Mouse (Mus musculus): Measurements from ENCODE around the gene Tmsb15b1. TPM values are rescaled to one million over a fixed set of nuclear protein-coding genes. Genes with fewer than 3 reads are reported as not detected.

Gene Tmsb15b1
- polyA plus RNA-seq (2017; shearing (Covaris generic)), result 10 to 100 TPM; 11.7 to 17.6 TPM

GRCm38 (mm10) chrX:136976424-136977084 is at the start of gene Tmsb15b1, which contains the start of gene Tmsb15l:
Tmsb15b1 (minus strand) TSS chrX:136976874.
Tmsb15l (minus strand) TSS chrX:136976869.

GRCm38 (mm10) chrX:136992978-136993547 is 16.4 kb upstream of the Tmsb15b1 start, which contains the start of gene Zcchc18:
Zcchc18 (plus strand) TSS chrX:136993155.

GRCm38 (mm10) chrX:136975397-136975796 is 1.3 kb downstream of the Tmsb15b1 start, which contains the start of gene Tmsb15b2:
Tmsb15b2 (minus strand) TSS chrX:136975497.

GRCm38 (mm10) chrX:136927031-136927430 is 49.6 kb downstream of the Tmsb15b1 start, which contains the start of gene H2bfm:
H2bfm (plus strand) TSS chrX:136927325.

Other genes starting within 250 kb of the Tmsb15b1 start
- gene Morf4l2, start 233.2 kb downstream of the Tmsb15b1 start, polyA plus RNA-seq (2017; shearing (Covaris generic)), result 10 to 100 TPM; 81.5 to 84.2 TPM
- gene Glra4, start 196.7 kb downstream of the Tmsb15b1 start, polyA plus RNA-seq (2017; shearing (Covaris generic)), result under 1 TPM in 1 of 2 experiments, not detected in 1; 0.17 TPM
- 1 to 10 TPM in 1 of 2 experiments, under 1 TPM in 1; 0.81 to 1.4 TPM for gene Plp1, start 154.2 kb downstream of the Tmsb15b1 start, polyA plus RNA-seq (2017; shearing (Covaris generic))
- not detected for gene Rab9b, start 108.1 kb downstream of the Tmsb15b1 start, polyA plus RNA-seq (2017; shearing (Covaris generic))
- gene H2bfm, start 49.5 kb downstream of the Tmsb15b1 start, polyA plus RNA-seq (2017; shearing (Covaris generic)), result not detected
- gene Tmsb15b2, start 1.4 kb downstream of the Tmsb15b1 start, polyA plus RNA-seq (2017; shearing (Covaris generic)), result 10 to 100 TPM; 50.5 to 53.9 TPM
- 1 to 10 TPM in 1 of 2 experiments, not detected in 1; 4.5 TPM for gene Tmsb15l, start within 50 bp of the Tmsb15b1 start, polyA plus RNA-seq (2017; shearing (Covaris generic))
- 10 to 100 TPM; 25.2 to 47.2 TPM for gene Zcchc18, start 16.3 kb upstream of the Tmsb15b1 start, polyA plus RNA-seq (2017; shearing (Covaris generic))
- gene Slc25a53, start 61.4 kb upstream of the Tmsb15b1 start, polyA plus RNA-seq (2017; shearing (Covaris generic)), result 10 to 100 TPM; 16.3 to 17.1 TPM
- gene Fam199x, start 72.7 kb upstream of the Tmsb15b1 start, polyA plus RNA-seq (2017; shearing (Covaris generic)), result 1 to 10 TPM; 5.0 to 7.3 TPM
- gene Esx1, start 145.2 kb upstream of the Tmsb15b1 start, polyA plus RNA-seq (2017; shearing (Covaris generic)), result not detected

Data from inflammation-experienced regulatory T-cells (primary cell).